In the genomic region with DNA sequence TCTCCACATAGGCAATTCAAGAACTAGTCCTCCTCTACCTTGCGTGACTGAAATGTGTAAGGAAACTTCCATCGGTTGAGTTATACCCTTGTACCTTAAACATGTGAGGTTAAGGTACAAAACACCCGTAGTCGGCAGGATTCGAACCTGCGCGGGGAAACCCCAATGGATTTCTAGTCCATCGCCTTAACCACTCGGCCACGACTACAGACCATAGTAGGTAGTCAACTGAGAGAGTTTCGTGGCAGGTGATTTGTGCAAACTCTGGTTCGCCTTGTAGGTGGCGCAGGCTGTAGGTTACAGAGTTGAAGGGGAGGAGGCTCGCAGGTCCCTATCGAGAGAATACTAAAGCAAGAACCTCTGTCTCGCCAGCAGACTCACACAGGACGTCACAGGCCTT, we compare ENCODE assay signal across 9 mouse cellular contexts. TPM values are rescaled to one million over a fixed set of nuclear protein-coding genes. Genes with fewer than 3 reads are reported as not detected.
DNase-seq lines count a peak whose midpoint lies in the region; ATAC-seq and TF ChIP-seq lines count a peak whose summit lies in the region.
"Had no signal": no experiment of that assay in that cellular context is flagged by ENCODE, and none has a peak within 500 bp of the region (broad histone marks: within the 10 kb centered on the region; RNA-seq: fewer than 3 reads in every experiment).

No protein-coding gene starts in this region.

- TF ChIP-seq CTCF in gastrocnemius, adult 2 months (IDR thresholded peaks at IDR 0.05) = no peak

- H3K27ac ChIP-seq in gastrocnemius, adult 2 months = no peak overlapping the region

- DNase-seq in frontal cortex, postnatal 25 days (ENCODE audit: low spot score in 2 of 2) = peak; percentile 26 to 36
- peak; percentile 8 for DNase-seq in NIH3T3 (ENCODE audit: low read depth)
- DNase-seq in induced T-regulatory cell, adult 2 months (ENCODE audit: low read depth) = peak; percentile 71
- peak; percentile 42 for DNase-seq in lung, postnatal 14 days
- peak; percentile 85 to 86 for DNase-seq in spleen, postnatal 10 days (ENCODE audit: low spot score in 2 of 2)
- DNase-seq in gastrocnemius, adult 2 months = no peak

- intact Hi-C loops in gastrocnemius, adult 2 months (cut with DNase I) = no loop called here

- ATAC-seq in frontal cortex, adult (ENCODE audit: low TSS enrichment) = no peak
- ATAC-seq in erythroid progenitor cell, adult 5-6 weeks (replicated peaks; ENCODE audit: low FRiP score, poor library complexity, severe bottlenecking) = peak; percentile 59

- no peak overlapping the region for H3K4me3 ChIP-seq in gastrocnemius, adult 2 months

RNA-seq across cellular contexts. Expression of gene Zfp184, which starts 7.9 kb away (rescaled TPM):
- not detected in 2 replicates for total RNA-seq in erythroid progenitor cell, adult 5-6 weeks (2015; ENCODE audit: low replicate concordance)
- 1.3 TPM in 1 of 2 replicates, not detected in the other for total RNA-seq in erythroid progenitor cell, adult 5-6 weeks (2017; ENCODE audit: low replicate concordance)
- total RNA-seq in gastrocnemius, adult 2 months (2021) = under 1 TPM; 0.17 to 0.36 TPM

RNA-seq across cellular contexts. Expression of gene Pom121l2, which starts 44.0 kb away (rescaled TPM):
- total RNA-seq in erythroid progenitor cell, adult 5-6 weeks (2015; ENCODE audit: low replicate concordance) = not detected in 2 replicates
- not detected in 2 replicates for total RNA-seq in erythroid progenitor cell, adult 5-6 weeks (2017; ENCODE audit: low replicate concordance)
- total RNA-seq in gastrocnemius, adult 2 months (2021) = not detected
- total RNA-seq: layer of hippocampus, adult 8-10 months had no signal
